Mouse (Mus musculus): ENCODE measurements around the gene Mars.

DNA sequence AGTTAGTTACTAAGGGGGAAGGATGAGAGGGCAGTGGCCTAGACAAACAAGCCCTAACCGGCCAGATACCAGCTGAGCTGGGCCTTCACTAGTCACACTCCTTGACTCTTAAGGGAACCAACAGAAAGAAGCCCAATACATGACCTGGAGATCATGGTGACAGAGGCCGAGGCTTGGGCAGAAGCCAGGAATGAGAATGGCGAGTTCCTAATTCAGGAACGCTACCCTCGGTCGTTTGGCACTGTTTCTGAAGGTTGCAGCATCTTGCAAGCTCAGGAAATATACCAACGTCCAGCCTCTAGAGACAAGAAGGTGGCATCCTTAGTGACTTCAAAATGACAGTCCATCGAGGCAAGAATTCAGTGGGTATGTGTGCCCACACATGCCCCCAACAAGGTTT is 47.2 kb downstream of the Mars start:
- TF ChIP-seq GATA1 (IDR thresholded peaks at IDR 0.05; ENCODE audit: borderline replicate concordance, low read length): no peak
- TF ChIP-seq FLI1 (IDR thresholded peaks at IDR 0.05; ENCODE audit: low read length): no peak

All from megakaryocyte, embryonic 14.5 days (primary cell).